Mouse (Mus musculus): ENCODE data around the gene Tube1. TPM values are rescaled to one million over a fixed set of nuclear protein-coding genes. Genes with fewer than 3 reads are reported as not detected.

The Tube1 gene
- total and polyA plus RNA-seq, 3 experiments: 2.5 to 7.2 TPM; not detected in 1

Other genes with a start within 250 kb of the Tube1 start
- not detected in 2 replicates for gene Lama4, start 168.5 kb upstream of the Tube1 start, total RNA-seq (2012; rRNA removed)
- not detected for gene Lama4, start 168.5 kb upstream of the Tube1 start, polyA plus RNA-seq (2012; ENCODE audit: insufficient read depth in 1 of 2, insufficient read length in 2 of 2, low read depth in 1 of 2, low replicate concordance in 2 of 2, missing spikeins in 1 of 2)
- 0.46 and 1.2 TPM in 2 replicates for gene Fam229b, start 62 bp upstream of the Tube1 start, total RNA-seq (2012; rRNA removed)
- 1 to 10 TPM in 1 of 2 experiments, not detected in 1; 1.5 TPM for gene Fam229b, start 62 bp upstream of the Tube1 start, polyA plus RNA-seq (2012; ENCODE audit: insufficient read depth in 1 of 2, insufficient read length in 2 of 2, low read depth in 1 of 2, low replicate concordance in 2 of 2, missing spikeins in 1 of 2)
- not detected in 2 replicates for gene Ccn6, start 29.8 kb downstream of the Tube1 start, total RNA-seq (2012; rRNA removed)
- under 1 TPM in 1 of 2 experiments, not detected in 1; 0.43 TPM for gene Ccn6, start 29.8 kb downstream of the Tube1 start, polyA plus RNA-seq (2012; ENCODE audit: insufficient read depth in 1 of 2, insufficient read length in 2 of 2, low read depth in 1 of 2, low replicate concordance in 2 of 2, missing spikeins in 1 of 2)
- not detected in 2 replicates for gene Fyn, start 234.9 kb downstream of the Tube1 start, total RNA-seq (2012; rRNA removed)
- gene Fyn, start 234.9 kb downstream of the Tube1 start, polyA plus RNA-seq (2012; ENCODE audit: insufficient read depth in 1 of 2, insufficient read length in 2 of 2, low read depth in 1 of 2, low replicate concordance in 2 of 2, missing spikeins in 1 of 2): under 1 TPM in 1 of 2 experiments, not detected in 1; 0.03 TPM

All from MEL (cell line).